Comparison of ENCODE assay signal across 20 mouse cellular contexts in the genomic region with DNA sequence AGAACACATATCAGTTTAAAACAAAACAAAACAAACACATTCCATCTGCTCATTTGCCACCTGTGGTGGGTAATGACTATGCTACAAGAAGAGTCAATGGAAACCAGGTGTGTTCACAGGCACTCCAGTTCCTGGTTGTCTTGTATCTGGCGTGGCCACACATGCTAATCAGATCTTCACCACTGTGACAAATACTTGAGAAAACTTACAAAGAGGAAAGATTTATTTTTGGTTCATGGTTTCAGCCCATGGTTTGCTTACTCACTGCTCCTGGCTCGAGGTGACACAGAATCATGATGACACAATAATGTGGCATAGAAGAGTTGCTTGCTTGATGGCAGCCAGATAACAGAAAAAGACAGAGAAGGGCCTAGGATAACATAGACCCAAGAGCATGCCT. TPM values are rescaled to one million over a fixed set of nuclear protein-coding genes. Genes with fewer than 3 reads are reported as not detected.
DNase-seq lines count a peak whose midpoint lies in the region; ATAC-seq lines count a peak whose summit lies in the region.
"Had no signal": no experiment of that assay in that cellular context is flagged by ENCODE, and none has a peak within 500 bp of the region (broad histone marks: within the 10 kb centered on the region; RNA-seq: fewer than 3 reads in every experiment).

No protein-coding gene starts in this region.

- peak; percentile 52 for DNase-seq in adrenal gland, adult 2 months
- DNase-seq in adrenal gland, postnatal 10 days = no peak
- peak; percentile 18 to 19 for DNase-seq in cerebellum, postnatal 25 days
- no peak for DNase-seq in cerebellum, postnatal 14 days
- no peak for DNase-seq in kidney, postnatal 4 days
- no peak for DNase-seq in heart, adult 9 months (ENCODE audit: low spot score in 2 of 2)
- DNase-seq: gastrocnemius, postnatal 36 days; heart, postnatal 36 days; kidney, adult 9 months; kidney, postnatal 14 days; lung, adult 18-20 months; lung, postnatal 10 days; right cerebral cortex, postnatal 4 days; thymus, postnatal 25 days had no signal

- ATAC-seq in hematopoietic stem cell, adult 5-6 weeks (replicated peaks in 1 of 2; ENCODE audit: insufficient read depth in 1 of 2, low FRiP score in 2 of 2, low TSS enrichment in 1 of 2, low read depth in 1 of 2, poor library complexity in 2 of 2, severe bottlenecking in 2 of 2) = peak; percentile 69 to 83
- ATAC-seq: forebrain, embryonic 13.5 days; intestine, embryonic 15.5 days; liver, embryonic 12.5 days; midbrain, embryonic 15.5 days; Patski had no signal

RNA-seq across cellular contexts. Expression of gene Cul3, which starts 22.1 kb away (rescaled TPM):
- 100 to 1,000 TPM; 103 to 167 TPM for total RNA-seq in adrenal gland, adult 2 months (2021)
- 2.8 and 3.2 TPM in 2 replicates for polyA plus RNA-seq in adrenal gland, adult 2 months (2012; rRNA removed)
- total RNA-seq in adrenal gland, postnatal 10 days (2021) = 100 to 1,000 TPM; 114 to 118 TPM
- 298 and 367 TPM in 2 replicates for total RNA-seq in hematopoietic stem cell, adult 5-6 weeks (2017)

Comparison
In these comparisons a context has a peak if more than half of its experiments do, and no peak if none do; other contexts are left out.
1. DNase-seq: peak in adrenal gland, adult 2 months (single experiment) and cerebellum, postnatal 25 days (2 of 2); none in adrenal gland, postnatal 10 days (single experiment), cerebellum, postnatal 14 days (0 of 2), kidney, postnatal 4 days (0 of 2) and heart, adult 9 months (0 of 2).